27 mouse cellular contexts compared by ENCODE assay signal in the genomic region with DNA sequence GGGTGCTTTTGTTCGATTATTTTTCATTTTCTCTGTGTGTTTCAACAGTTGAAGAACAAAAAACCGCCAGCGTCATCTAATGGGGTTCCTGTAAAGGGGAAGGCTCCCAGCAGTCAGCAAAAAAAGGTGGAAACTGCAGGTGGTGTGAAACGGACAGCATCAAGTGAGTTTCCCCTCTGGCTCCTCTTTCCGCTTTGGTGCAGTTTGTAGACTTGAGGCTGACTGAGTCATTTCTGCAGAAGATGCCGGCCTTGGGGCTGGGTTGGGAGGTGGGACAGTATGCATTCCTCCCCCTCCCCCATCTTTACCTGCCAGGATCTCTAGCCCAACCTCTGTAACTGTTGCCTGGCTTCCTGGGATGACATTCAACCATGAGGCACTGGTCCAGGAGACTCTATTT.
"Had no signal": no experiment of that assay in that cellular context is flagged by ENCODE, and none has a peak within 500 bp of the region (broad histone marks: within the 10 kb centered on the region; RNA-seq: fewer than 3 reads in every experiment).

No protein-coding gene starts in this region.

- H3K4me3 ChIP-seq: gastrocnemius, adult 2 months; heart, embryonic 10.5 days; heart, embryonic 12.5 days; hindbrain, embryonic 10.5 days; hindbrain, embryonic 12.5 days; hindbrain, embryonic 15.5 days; kidney, embryonic 15.5 days; left cerebral cortex, adult 2 months; limb, embryonic 10.5 days; limb, embryonic 12.5 days; liver, embryonic 13.5 days had no signal

- H3K36me3 ChIP-seq: liver, embryonic 13.5 days had no signal

- ATAC-seq: intestine, embryonic 16.5 days had no signal

- H3K27me3 ChIP-seq: heart, embryonic 12.5 days; hindbrain, embryonic 12.5 days; hindbrain, embryonic 15.5 days; kidney, embryonic 15.5 days; limb, embryonic 12.5 days; liver, embryonic 13.5 days had no signal

- H3K9me3 ChIP-seq: heart, embryonic 10.5 days; heart, embryonic 12.5 days; hindbrain, embryonic 10.5 days; hindbrain, embryonic 12.5 days; hindbrain, embryonic 15.5 days; kidney, embryonic 15.5 days; limb, embryonic 10.5 days; limb, embryonic 12.5 days; liver, embryonic 13.5 days had no signal

- H3K4me1 ChIP-seq: hindbrain, embryonic 10.5 days; hindbrain, embryonic 12.5 days; limb, embryonic 10.5 days; limb, embryonic 12.5 days; liver, embryonic 13.5 days had no signal

- H3K27ac ChIP-seq: gastrocnemius, adult 2 months; heart, embryonic 10.5 days; hindbrain, embryonic 10.5 days; hindbrain, embryonic 12.5 days; hindbrain, embryonic 15.5 days; hindbrain, postnatal 0 days; kidney, embryonic 15.5 days; kidney, postnatal 0 days; left cerebral cortex, adult 2 months; limb, embryonic 10.5 days; limb, embryonic 12.5 days; liver, embryonic 13.5 days had no signal

- DNase-seq: gastrocnemius, adult 2 months; gastrocnemius, postnatal 10 days; gastrocnemius, postnatal 25 days; heart, adult 18-20 months; heart, postnatal 10 days; heart, postnatal 4 days; kidney, adult 11 months; kidney, adult 2 months; kidney, adult 9 months; kidney, postnatal 14 days; kidney, postnatal 36 days; layer of hippocampus, adult 9-11 months; liver; liver, embryonic 13.5 days had no signal

- H3K4me2 ChIP-seq: heart, embryonic 12.5 days; hindbrain, embryonic 12.5 days; hindbrain, embryonic 15.5 days; kidney, embryonic 15.5 days; limb, embryonic 12.5 days; liver, embryonic 11.5 days; liver, embryonic 13.5 days had no signal

- H3K9ac ChIP-seq: heart, embryonic 12.5 days; hindbrain, embryonic 12.5 days; hindbrain, embryonic 15.5 days; kidney, embryonic 15.5 days; limb, embryonic 12.5 days; liver, embryonic 13.5 days had no signal
